Mouse (Mus musculus): ENCODE results near the gene Gpam.

The Gpam gene

DNA sequence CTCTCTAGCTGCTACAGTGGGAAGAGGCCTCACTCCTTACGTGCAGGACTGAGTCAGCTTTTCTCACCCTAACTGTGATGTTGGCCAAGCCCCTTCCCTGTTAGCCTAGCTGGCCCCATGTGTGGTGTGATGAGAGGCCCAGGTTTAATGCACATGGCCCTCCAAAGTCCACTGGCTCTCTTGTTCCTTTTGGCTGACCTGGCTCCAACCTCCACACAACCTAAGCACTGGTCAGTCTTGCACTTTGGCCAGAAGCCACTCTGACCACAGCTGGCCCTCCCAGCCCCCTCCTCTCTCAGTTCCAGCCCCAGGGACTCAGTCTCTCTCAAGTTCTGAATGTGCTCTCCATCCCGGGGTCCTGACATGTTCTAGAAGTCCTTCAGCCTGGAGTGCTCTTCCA, 18.1 kb upstream of the Gpam start:
- ChIA-PET CTCF (interaction anchor here in 2 of 4 experiments (0.6 to 1.5 kb wide), 3 partner anchors 73 to 1130 kb away, joined by 3 read pairs; no protein-coding TSS in a partner anchor), POLR2A (interaction anchor here in 1 of 4 experiments (1.3 kb wide), 1 partner anchor 10 kb away, joined by 4 read pairs; no protein-coding TSS in a partner anchor)

- POLR2A ChIA-PET: interaction anchor here (0.5 to 1.5 kb wide), 5 partner anchors 10 to 849 kb away, joined by 3 to 8 read pairs (median 4); no protein-coding TSS in a partner anchor
- CTCF ChIA-PET: interaction anchor here in 2 of 4 experiments (1.5 kb wide), 2 partner anchors 74 to 83 kb away, joined by 3 read pairs; no protein-coding TSS in a partner anchor
These were observed 17.7 kb upstream of the Gpam start for GRCm38 (mm10) chr19:55144691-55145090.

GRCm38 (mm10) chr19:55143391-55144300, 16.6 kb upstream of the Gpam start:
- POLR2A ChIA-PET: interaction anchor here (0.5 to 1.5 kb wide), 9 partner anchors 11 to 1379 kb away, joined by 3 to 8 read pairs (median 4); no protein-coding TSS in a partner anchor
- CTCF ChIA-PET: interaction anchor here in 3 of 4 experiments (0.6 to 1.5 kb wide), 5 partner anchors 14 to 82 kb away, joined by 3 read pairs; no protein-coding TSS in a partner anchor

DNA sequence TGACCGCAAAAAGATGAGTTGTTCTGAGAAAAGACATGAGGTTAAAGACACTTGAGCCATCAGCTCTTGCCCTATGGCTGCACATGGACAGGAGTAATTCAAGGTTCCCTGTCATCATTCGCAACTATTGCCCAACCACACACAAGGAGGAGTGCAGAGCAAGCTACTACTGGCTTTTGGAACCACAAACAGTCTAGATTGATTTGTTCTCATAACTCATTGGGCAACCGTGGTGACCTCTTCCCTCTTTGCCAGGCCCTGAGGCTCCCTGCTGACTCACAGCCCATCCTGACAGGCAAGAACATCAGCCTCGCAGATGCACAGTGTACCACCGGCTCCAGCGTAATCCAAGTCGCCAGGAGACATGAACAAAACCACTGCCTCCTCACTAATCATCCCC, 12.3 kb upstream of the Gpam start:
- ChIA-PET POLR2A (interaction anchor here in 1 of 4 experiments (0.9 kb wide), 1 partner anchor 11 kb away, joined by 5 read pairs; no protein-coding TSS in a partner anchor), CTCF (no interaction called here)

- ChIA-PET CTCF (interaction anchor here in 1 of 4 experiments (2.1 kb wide), 1 partner anchor 60 kb away, joined by 5 read pairs; no protein-coding TSS in a partner anchor), POLR2A (no interaction called here)
These were observed 11.5 kb upstream of the Gpam start for GRCm38 (mm10) chr19:55138506-55138905.

DNA sequence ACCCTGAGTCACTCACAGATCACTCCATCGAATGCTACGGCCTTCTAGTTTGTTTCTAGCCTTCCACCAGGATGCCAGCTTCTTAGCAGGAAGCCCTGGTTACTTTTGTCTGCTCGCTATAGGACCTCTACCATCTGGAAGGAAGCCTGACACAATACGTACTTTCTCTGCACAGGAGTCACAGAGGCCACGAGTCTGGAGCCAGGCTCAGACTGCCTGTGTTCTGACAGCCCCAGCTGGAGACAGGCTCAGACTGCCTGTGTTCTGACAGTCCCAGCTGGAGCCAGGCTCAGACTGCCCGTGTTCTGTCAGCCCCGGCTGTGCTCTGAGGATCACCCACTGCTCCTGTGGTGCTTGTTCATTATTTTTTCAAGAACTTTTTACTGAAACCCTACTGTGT, 10.8 kb upstream of the Gpam start:
- POLR2A ChIA-PET: interaction anchor here in 2 of 4 experiments (0.6 to 1.4 kb wide), 2 partner anchors 38 to 1529 kb away, joined by 3 to 4 read pairs; no protein-coding TSS in a partner anchor
- CTCF ChIA-PET: interaction anchor here in 2 of 4 experiments (0.5 to 2.1 kb wide), 2 partner anchors 61 to 787 kb away, joined by 3 to 5 read pairs; no protein-coding TSS in a partner anchor

DNA sequence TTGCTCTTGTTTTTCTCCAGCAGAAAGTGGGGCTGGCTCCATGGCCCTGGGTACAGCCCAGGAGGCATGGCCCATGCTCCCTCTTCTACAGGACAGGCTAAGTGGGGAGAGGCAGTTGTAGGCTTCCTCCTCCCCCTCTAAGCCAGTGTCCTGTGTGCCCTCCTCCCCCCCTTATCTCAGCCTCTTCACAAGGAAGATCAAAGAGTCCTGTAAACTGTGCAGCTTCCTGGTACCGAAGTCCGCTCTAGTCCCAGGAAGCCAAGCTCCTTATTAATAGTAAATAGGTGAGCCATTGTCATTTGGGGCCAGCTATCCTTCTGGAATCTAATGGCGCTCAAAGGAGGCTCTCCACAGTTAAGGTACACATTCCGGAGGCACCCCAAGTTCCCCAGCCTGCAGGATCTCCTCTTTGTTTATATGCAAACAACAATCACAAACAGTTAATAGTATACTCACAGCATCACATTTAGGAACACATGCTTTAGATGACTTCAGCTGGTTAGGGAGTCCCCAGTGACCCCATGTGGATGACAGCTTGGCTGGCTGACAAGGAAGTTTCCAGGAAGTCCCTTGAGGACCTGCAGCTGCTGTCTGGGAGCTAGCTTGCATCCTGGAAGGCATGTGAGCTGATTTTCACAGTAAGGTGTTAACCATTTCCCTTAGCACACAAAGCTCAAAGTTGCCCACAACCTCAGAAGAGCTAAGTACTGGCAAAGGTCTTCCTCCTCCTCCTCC, 9.8 kb upstream of the Gpam start:
- ChIA-PET POLR2A (interaction anchor here in 3 of 4 experiments (0.7 to 1.4 kb wide), 5 partner anchors 10 to 37 kb away, joined by 3 to 8 read pairs (median 3); no protein-coding TSS in a partner anchor), CTCF (interaction anchor here in 2 of 4 experiments (0.5 to 2.1 kb wide), 2 partner anchors 62 to 207 kb away, joined by 3 to 5 read pairs; no protein-coding TSS in a partner anchor)

DNA sequence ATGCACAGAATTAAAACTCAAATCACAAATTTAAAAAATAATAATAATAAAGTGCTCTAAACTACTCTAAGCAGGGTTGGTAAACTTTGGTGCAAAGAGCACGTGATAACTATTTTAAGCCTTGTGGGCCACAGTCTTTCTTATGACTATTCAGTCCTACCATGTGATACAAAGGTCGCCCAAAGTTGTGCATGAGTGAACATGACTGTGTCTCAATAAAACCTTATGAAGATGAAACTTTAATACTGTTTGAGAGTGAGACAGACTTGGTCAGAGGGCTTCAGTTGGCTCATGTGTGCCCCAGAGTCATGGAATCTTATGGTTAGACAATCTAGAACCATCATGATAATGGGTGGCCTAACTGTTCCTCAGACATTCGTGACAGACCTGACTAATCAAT, 8.9 kb upstream of the Gpam start:
- POLR2A ChIA-PET: no interaction called here

DNA sequence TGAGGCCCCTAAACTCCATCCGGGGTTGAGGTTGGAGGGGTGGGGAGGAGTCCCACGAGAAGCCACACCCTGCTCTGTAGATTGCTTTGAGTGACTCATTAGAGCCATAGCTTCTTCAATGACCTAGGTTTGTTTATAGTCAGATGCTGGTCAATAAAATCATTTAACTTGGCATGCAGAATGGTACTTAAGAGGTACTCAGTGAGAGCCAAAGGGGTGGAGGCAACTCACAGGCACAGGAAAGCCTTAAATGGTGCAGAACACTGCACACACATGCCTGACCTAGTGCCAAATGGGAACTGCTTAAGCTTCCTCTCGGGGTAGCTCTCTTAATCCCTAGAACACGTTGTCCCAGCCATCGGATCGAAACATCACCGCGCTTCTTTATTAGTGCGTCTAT, 7.5 kb upstream of the Gpam start:
- ChIA-PET POLR2A (interaction anchor here in 1 of 4 experiments (1.4 kb wide), 1 partner anchor 12 kb away, joined by 3 read pairs; no protein-coding TSS in a partner anchor), CTCF (interaction anchor here in 1 of 4 experiments (1.3 kb wide), 1 partner anchor 64 kb away, joined by 3 read pairs; no protein-coding TSS in a partner anchor)

More for the DNA sequence above, 8.9 kb upstream of the Gpam start:
- CTCF ChIA-PET: no interaction called here

DNA sequence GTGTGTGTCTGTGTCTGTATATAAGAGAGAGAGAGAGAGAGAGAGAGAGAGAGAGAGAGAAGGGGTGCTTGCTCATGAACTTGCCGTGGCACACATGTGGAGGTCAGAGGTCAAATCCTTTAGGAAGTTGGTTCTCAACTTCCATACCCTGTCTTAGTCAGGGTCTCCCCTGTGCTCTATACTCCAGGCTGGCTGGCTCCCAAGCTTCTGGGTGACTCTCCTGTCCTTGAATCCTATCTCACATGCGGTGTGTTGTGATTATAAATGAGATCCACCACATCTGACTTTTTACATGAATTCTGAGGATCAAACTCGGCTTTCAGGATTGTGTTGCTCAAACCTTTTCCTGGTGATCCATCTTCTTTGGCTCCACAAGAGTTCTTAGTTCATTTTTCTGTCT, 5.4 kb upstream of the Gpam start:
- ChIA-PET POLR2A (interaction anchor here in 1 of 4 experiments (0.9 kb wide), 1 partner anchor 10 kb away, joined by 3 read pairs; no protein-coding TSS in a partner anchor), CTCF (interaction anchor here in 2 of 4 experiments (0.6 to 0.7 kb wide), 2 partner anchors 67 to 74 kb away, joined by 3 to 4 read pairs; no protein-coding TSS in a partner anchor)

DNA sequence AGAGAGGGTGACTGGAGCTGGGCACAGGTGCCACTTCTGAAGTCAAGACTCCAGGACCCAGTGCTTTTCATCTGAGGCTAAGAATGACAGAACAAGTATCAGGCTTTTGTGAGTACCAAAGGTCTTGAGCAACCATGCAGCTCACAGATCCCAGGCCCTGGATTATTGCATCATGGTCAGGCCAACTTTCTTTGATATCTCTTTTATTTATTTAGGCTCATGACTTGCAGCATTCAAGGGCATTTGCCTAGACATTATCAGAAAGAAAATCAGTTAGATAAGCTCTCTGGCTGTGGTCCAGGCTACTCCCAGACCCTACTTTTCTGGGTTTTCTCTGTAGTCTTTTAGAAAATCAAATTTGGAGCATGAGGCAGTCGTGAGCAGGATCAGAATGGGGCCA, 4.7 kb upstream of the Gpam start:
- ChIA-PET POLR2A (interaction anchor here in 1 of 4 experiments (1.3 kb wide), 1 partner anchor 9 kb away, joined by 5 read pairs; no protein-coding TSS in a partner anchor), CTCF (interaction anchor here in 1 of 4 experiments (0.6 kb wide), 1 partner anchor 75 kb away, joined by 3 read pairs; no protein-coding TSS in a partner anchor)

- CTCF ChIA-PET: interaction anchor here in 1 of 4 experiments (0.6 kb wide), 1 partner anchor 24 kb away, joined by 4 read pairs; no protein-coding TSS in a partner anchor
- POLR2A ChIA-PET: interaction anchor here in 1 of 4 experiments (0.5 kb wide), 1 partner anchor 11 kb away, joined by 5 read pairs; no protein-coding TSS in a partner anchor
These were observed 1.4 kb upstream of the Gpam start for GRCm38 (mm10) chr19:55128469-55128868.

DNA sequence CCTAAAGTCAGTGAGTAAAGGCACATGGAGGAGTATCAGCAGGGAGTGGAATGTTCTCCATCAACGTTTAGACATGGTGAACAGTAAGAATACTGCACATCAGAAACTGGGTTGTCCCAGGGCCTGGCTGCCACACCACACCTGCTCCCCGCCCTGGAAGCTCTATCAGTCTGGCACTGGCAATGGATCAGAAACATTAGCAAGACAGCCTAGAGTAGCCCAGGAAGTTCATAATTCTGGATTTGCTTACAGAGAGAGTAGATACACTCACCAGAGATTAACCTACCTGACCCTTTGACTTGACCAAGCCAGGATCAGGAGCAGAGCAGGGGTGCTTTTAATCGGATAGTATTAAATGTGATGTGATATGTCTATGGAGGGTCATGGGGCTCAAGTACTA, 1.6 kb downstream of the Gpam start:
- CTCF ChIA-PET: no interaction called here
- POLR2A ChIA-PET: interaction anchor here in 1 of 4 experiments (1.0 kb wide), 1 partner anchor 11 kb away, joined by 3 read pairs; no protein-coding TSS in a partner anchor

- POLR2A ChIA-PET: interaction anchor here in 3 of 4 experiments (0.5 to 3.3 kb wide), 14 partner anchors 8 to 1179 kb away, joined by 3 to 15 read pairs (median 5); partner anchors contain the start of genes Bbip1 (in 1 of the 3) and Shoc2 (in 1 of the 3)
- CTCF ChIA-PET: interaction anchor here in 1 of 4 experiments (1.0 kb wide), 1 partner anchor 21 kb away, joined by 3 read pairs; no protein-coding TSS in a partner anchor
These were observed 4.0 kb downstream of the Gpam start for GRCm38 (mm10) chr19:55123001-55123536.

GRCm38 (mm10) chr19:55122351-55122980, 4.6 kb downstream of the Gpam start:
- ChIA-PET CTCF (interaction anchor here in 1 of 4 experiments (0.6 kb wide), 1 partner anchor 148 kb away, joined by 3 read pairs; no protein-coding TSS in a partner anchor), POLR2A (interaction anchor here in 3 of 4 experiments (0.5 to 3.3 kb wide), 20 partner anchors 9 to 1425 kb away, joined by 3 to 15 read pairs (median 4); partner anchors contain the start of genes Bbip1 (in 1 of the 3) and Shoc2 (in 1 of the 3))

- POLR2A ChIA-PET: interaction anchor here in 3 of 4 experiments (0.6 to 3.3 kb wide), 19 partner anchors 9 to 1425 kb away, joined by 3 to 15 read pairs (median 5); partner anchors contain the start of genes Bbip1 (in 1 of the 3) and Shoc2 (in 1 of the 3)
- CTCF ChIA-PET: no interaction called here
These were observed 5.2 kb downstream of the Gpam start for GRCm38 (mm10) chr19:55121836-55122235.

All from embryonic stem cell, embryonic (primary cell).